Mouse (Mus musculus) midbrain, embryonic 11.5 days (tissue): ENCODE measurements at regions not wholly inside any gene's neighbourhood (a gene's known extent, or its start where the extent isn't known, plus 50 kb on each side); places are given as distances from the start of the nearest gene placed in this dataset.

ENCODE experiments used
- ATAC-seq: fragments of 200-750 bp; cut with Nextera tagmentation; 2 replicates; pipeline ENCODE4 v1.8.0; 2017; ENCODE audit warnings: moderate TSS enrichment, moderate library complexity; ENCODE audit not compliant: low FRiP score
- DNase-seq: peaks from one replicate; pipeline ENCODE4 v3.0.0; 2015; ENCODE audit warnings: low spot score; ENCODE audit errors: missing footprints
- H3K27ac ChIP-seq: fragments of 300-500 bp; sonication (generic); 2 replicates; pipeline ENCODE4 v1.5.1; 2014; ENCODE audit warnings: low read depth, low read length
- H3K27me3 ChIP-seq: fragments of 300-500 bp; sonication (generic); 2 replicates; pipeline ENCODE4 v1.6.1; 2014; ENCODE audit warnings: mild to moderate bottlenecking, low read length, moderate library complexity, mixed read lengths; ENCODE audit not compliant: control insufficient read depth, insufficient read depth
- H3K36me3 ChIP-seq: fragments of 300-500 bp; sonication (generic); 2 replicates; pipeline ENCODE4 v1.6.1; 2014; ENCODE audit warnings: mild to moderate bottlenecking, low read length, moderate library complexity, mixed read lengths; ENCODE audit not compliant: control insufficient read depth, insufficient read depth
- H3K4me1 ChIP-seq: fragments of 300-500 bp; sonication (generic); 2 replicates; pipeline ENCODE4 v1.6.1; 2014; ENCODE audit warnings: low read length; ENCODE audit not compliant: control insufficient read depth, insufficient read depth
- H3K4me2 ChIP-seq: fragments of 300-500 bp; sonication (generic); 2 replicates; pipeline ENCODE4 v1.6.1; 2014; ENCODE audit warnings: mild to moderate bottlenecking, moderate library complexity
- H3K4me3 ChIP-seq: fragments of 300-500 bp; sonication (generic); 2 replicates; pipeline ENCODE4 v1.5.1; 2014; ENCODE audit warnings: low read depth, low read length
- H3K9ac ChIP-seq: fragments of 300-500 bp; sonication (generic); 2 replicates; pipeline ENCODE4 v1.6.1; 2014; ENCODE audit warnings: low read length
- H3K9me3 ChIP-seq: fragments of 300-500 bp; sonication (generic); 2 replicates; pipeline ENCODE4 v1.6.1; 2016; ENCODE audit warnings: low read length; ENCODE audit not compliant: control insufficient read depth
- WGBS: fragments of 180-500 bp; shearing (Covaris S2); extraction: QIAGEN DNeasy Blood & Tissue Kit; methylation state at CpG from one replicate; pipeline ENCODE4 v1.1.7; 2014; 5-methylcytosine and 5-hydroxymethylcytosine counted together

GRCm38 (mm10) chr3:52610466-52610865 is 342.3 kb downstream of the Foxo1 start:
- no peak for DNase-seq
- no peak for ATAC-seq
- Histone ChIP-seq H3K4me1 (peaks cover under 1% of the 10 kb centered on the region; the same call in 1 of the 2 replicates), H3K4me2 (no peak overlapping the region), H3K4me3 (no peak overlapping the region), H3K27ac (no peak overlapping the region), H3K9ac (no peak overlapping the region), H3K9me3 (no peaks in the 10 kb centered on the region), H3K27me3 (no peaks in the 10 kb centered on the region), H3K36me3 (no peaks in the 10 kb centered on the region)
- WGBS, result 70% methylated on average over 3 of the region's 3 CpGs

GRCm38 (mm10) chr3:52608086-52608426 is 339.9 kb downstream of the Foxo1 start:
- Histone ChIP-seq H3K4me1 (peaks cover 3% of the 10 kb centered on the region; the same call in 1 of the 2 replicates), H3K9ac (no peak overlapping the region), H3K9me3 (no peaks in the 10 kb centered on the region), H3K4me2 (no peak overlapping the region), H3K27me3 (no peaks in the 10 kb centered on the region), H3K36me3 (no peaks in the 10 kb centered on the region), H3K27ac (no peak overlapping the region), H3K4me3 (no peak overlapping the region)
- 90% methylated on average over 5 of the region's 5 CpGs for WGBS
- DNase-seq (no peak), ATAC-seq (no peak)

GRCm38 (mm10) chr3:52607379-52608085 is 339.4 kb downstream of the Foxo1 start:
- Histone ChIP-seq H3K4me2 (no peak overlapping the region), H3K27ac (no peak overlapping the region), H3K36me3 (no peaks in the 10 kb centered on the region), H3K9ac (no peak overlapping the region), H3K4me3 (no peak overlapping the region), H3K4me1 (peaks cover 3% of the 10 kb centered on the region; the same call in 1 of the 2 replicates), H3K9me3 (no peaks in the 10 kb centered on the region), H3K27me3 (no peaks in the 10 kb centered on the region)
- DNase-seq, result no peak
- 88% methylated on average over 12 of the region's 12 CpGs for WGBS
- no peak for ATAC-seq

- H3K36me3 ChIP-seq, result no peaks in the 10 kb centered on the region
- no peaks in the 10 kb centered on the region for H3K27me3 ChIP-seq
- WGBS, result 50% methylated on average over 6 of the region's 6 CpGs
- H3K4me3 ChIP-seq, result no peak overlapping the region
- peaks cover 3% of the 10 kb centered on the region; the same call in 1 of the 2 replicates for H3K4me1 ChIP-seq
- DNase-seq (no peak), ATAC-seq (0 out of 2 replicates have a peak, but pooled peaks have one; percentile 50)
- no peaks in the 10 kb centered on the region for H3K9me3 ChIP-seq
- no peak overlapping the region for H3K27ac ChIP-seq
- no peak overlapping the region for H3K9ac ChIP-seq
- H3K4me2 ChIP-seq, result no peak overlapping the region
Measured at GRCm38 (mm10) chr3:52605261-52605771, 337.2 kb downstream of the Foxo1 start.

GRCm38 (mm10) chr3:52603244-52603704 is 335.1 kb downstream of the Foxo1 start:
- H3K27ac ChIP-seq, result no peak overlapping the region
- no peak overlapping the region for H3K4me3 ChIP-seq
- H3K36me3 ChIP-seq, result no peaks in the 10 kb centered on the region
- H3K4me1 ChIP-seq, result peaks cover 3% of the 10 kb centered on the region; the same call in 1 of the 2 replicates
- no peak overlapping the region for H3K9ac ChIP-seq
- WGBS, result 87% methylated on average over 8 of the region's 8 CpGs
- no peaks in the 10 kb centered on the region for H3K27me3 ChIP-seq
- no peaks in the 10 kb centered on the region for H3K9me3 ChIP-seq
- no peak overlapping the region for H3K4me2 ChIP-seq
- DNase-seq (no peak), ATAC-seq (no peak)

GRCm38 (mm10) chr3:52601011-52601745 is 333.0 kb downstream of the Foxo1 start:
- Histone ChIP-seq H3K9me3 (no peaks in the 10 kb centered on the region), H3K4me3 (no peak overlapping the region), H3K36me3 (no peaks in the 10 kb centered on the region), H3K27me3 (no peaks in the 10 kb centered on the region), H3K4me1 (peaks cover 3% of the 10 kb centered on the region; the same call in 1 of the 2 replicates), H3K27ac (no peak overlapping the region), H3K4me2 (no peak overlapping the region), H3K9ac (no peak overlapping the region)
- DNase-seq (no peak), ATAC-seq (no peak)
- WGBS, result 93% methylated on average over 21 of the region's 21 CpGs

GRCm38 (mm10) chr3:52600581-52600980 is 332.4 kb downstream of the Foxo1 start:
- H3K4me3 ChIP-seq, result no peak overlapping the region
- H3K27me3 ChIP-seq, result no peaks in the 10 kb centered on the region
- DNase-seq, result no peak
- ATAC-seq, result no peak
- no peak overlapping the region for H3K27ac ChIP-seq
- no peak overlapping the region for H3K9ac ChIP-seq
- H3K4me2 ChIP-seq, result no peak overlapping the region
- H3K9me3 ChIP-seq, result no peaks in the 10 kb centered on the region
- WGBS, result 88% methylated on average over 13 of the region's 13 CpGs
- no peaks in the 10 kb centered on the region for H3K36me3 ChIP-seq
- peaks cover 3% of the 10 kb centered on the region; the same call in 1 of the 2 replicates for H3K4me1 ChIP-seq

GRCm38 (mm10) chr3:52600146-52600545 is 332.0 kb downstream of the Foxo1 start:
- no peaks in the 10 kb centered on the region for H3K27me3 ChIP-seq
- H3K4me1 ChIP-seq, result no peaks in the 10 kb centered on the region; the same call in 1 of the 2 replicates
- H3K9me3 ChIP-seq, result no peaks in the 10 kb centered on the region
- ATAC-seq (no peak), DNase-seq (no peak)
- no peak overlapping the region for H3K4me2 ChIP-seq
- H3K4me3 ChIP-seq, result no peak overlapping the region
- no peak overlapping the region for H3K9ac ChIP-seq
- no peaks in the 10 kb centered on the region for H3K36me3 ChIP-seq
- no peak overlapping the region for H3K27ac ChIP-seq
- WGBS, result 90% methylated on average over 4 of the region's 4 CpGs

GRCm38 (mm10) chr3:52586418-52586817 is 318.3 kb downstream of the Foxo1 start:
- 82% methylated on average over 4 of the region's 4 CpGs for WGBS
- no peak for ATAC-seq

More at GRCm38 (mm10) chr3:52586418-52586817, 318.3 kb downstream of the Foxo1 start:
- DNase-seq, result no peak
- Histone ChIP-seq H3K27me3 (no peaks in the 10 kb centered on the region), H3K27ac (no peak overlapping the region), H3K9ac (no peak overlapping the region), H3K36me3 (no peaks in the 10 kb centered on the region), H3K4me3 (no peak overlapping the region), H3K4me2 (no peak overlapping the region), H3K9me3 (no peaks in the 10 kb centered on the region), H3K4me1 (no peaks in the 10 kb centered on the region)
